Mouse (Mus musculus) embryonic facial prominence, embryonic 14.5 days (tissue): ENCODE measurements around the gene Zfp369. TPM values are rescaled to one million over a fixed set of nuclear protein-coding genes. Genes with fewer than 3 reads are reported as not detected.

Source experiments
- ATAC-seq: fragments of 200-750 bp; cut with Nextera tagmentation; 2 replicates; pipeline ENCODE4 v1.8.0; 2017; ENCODE audit warnings: low read depth, moderate number of reproducible peaks, moderate TSS enrichment
- DNase-seq: peaks from one replicate; pipeline ENCODE4 v3.0.0-alpha.2; 2015; ENCODE audit warnings: low spot score
- H3K27ac ChIP-seq: fragments of 300-500 bp; sonication (generic); replicated peaks from 2 replicates; pipeline ENCODE4 v1.5.1; 2014; ENCODE audit warnings: low read depth, mild to moderate bottlenecking, low read length, moderate library complexity
- H3K27me3 ChIP-seq: fragments of 300-500 bp; sonication (generic); replicated peaks from 2 replicates; pipeline ENCODE4 v1.6.1; 2014; ENCODE audit warnings: low read length; ENCODE audit not compliant: control insufficient read depth, insufficient read depth
- H3K36me3 ChIP-seq: fragments of 300-500 bp; sonication (generic); 2 replicates; pipeline ENCODE4 v1.6.1; 2014; ENCODE audit warnings: low read length, mixed read lengths; ENCODE audit not compliant: control insufficient read depth, insufficient read depth
- H3K4me1 ChIP-seq: fragments of 300-500 bp; sonication (generic); 2 replicates; pipeline ENCODE4 v1.6.1; 2014; ENCODE audit warnings: antibody characterized with exemption, low read length; ENCODE audit not compliant: control insufficient read depth, insufficient read depth
- H3K4me2 ChIP-seq: fragments of 300-500 bp; sonication (generic); 2 replicates; pipeline ENCODE4 v1.6.1; 2014; ENCODE audit warnings: low read depth, mild to moderate bottlenecking, low read length, moderate library complexity, mixed read lengths
- H3K4me3 ChIP-seq: fragments of 300-500 bp; sonication (generic); 2 replicates; pipeline ENCODE4 v1.5.1; 2014; ENCODE audit warnings: low read depth, mild to moderate bottlenecking, low read length
- H3K9ac ChIP-seq: fragments of 300-500 bp; sonication (generic); 2 replicates; pipeline ENCODE4 v1.6.1; 2014; ENCODE audit warnings: low read depth, mild to moderate bottlenecking, low read length, moderate library complexity, mixed read lengths
- H3K9me3 ChIP-seq: fragments of 300-500 bp; sonication (generic); 2 replicates; pipeline ENCODE4 v1.6.1; 2016; ENCODE audit warnings: low read length; ENCODE audit not compliant: control insufficient read depth
- WGBS: fragments of 180-500 bp; shearing (Covaris S2); extraction: QIAGEN DNeasy Blood & Tissue Kit; methylation state at CpG from one replicate; pipeline ENCODE4 v1.1.7; 2014; 5-methylcytosine and 5-hydroxymethylcytosine counted together
- polyA plus RNA-seq: library from polyadenylated mRNA; unstranded; fragments of >200 nt; fragmentation: Nextera tagmentation; extraction: Ambion mirVana; gene quantifications from 2 replicates; pipeline ENCODE4 v1.2.1, GENCODE M21; 2014

The Zfp369 gene
- polyA plus RNA-seq: 15.9 and 16.7 TPM in 2 replicates

DNA sequence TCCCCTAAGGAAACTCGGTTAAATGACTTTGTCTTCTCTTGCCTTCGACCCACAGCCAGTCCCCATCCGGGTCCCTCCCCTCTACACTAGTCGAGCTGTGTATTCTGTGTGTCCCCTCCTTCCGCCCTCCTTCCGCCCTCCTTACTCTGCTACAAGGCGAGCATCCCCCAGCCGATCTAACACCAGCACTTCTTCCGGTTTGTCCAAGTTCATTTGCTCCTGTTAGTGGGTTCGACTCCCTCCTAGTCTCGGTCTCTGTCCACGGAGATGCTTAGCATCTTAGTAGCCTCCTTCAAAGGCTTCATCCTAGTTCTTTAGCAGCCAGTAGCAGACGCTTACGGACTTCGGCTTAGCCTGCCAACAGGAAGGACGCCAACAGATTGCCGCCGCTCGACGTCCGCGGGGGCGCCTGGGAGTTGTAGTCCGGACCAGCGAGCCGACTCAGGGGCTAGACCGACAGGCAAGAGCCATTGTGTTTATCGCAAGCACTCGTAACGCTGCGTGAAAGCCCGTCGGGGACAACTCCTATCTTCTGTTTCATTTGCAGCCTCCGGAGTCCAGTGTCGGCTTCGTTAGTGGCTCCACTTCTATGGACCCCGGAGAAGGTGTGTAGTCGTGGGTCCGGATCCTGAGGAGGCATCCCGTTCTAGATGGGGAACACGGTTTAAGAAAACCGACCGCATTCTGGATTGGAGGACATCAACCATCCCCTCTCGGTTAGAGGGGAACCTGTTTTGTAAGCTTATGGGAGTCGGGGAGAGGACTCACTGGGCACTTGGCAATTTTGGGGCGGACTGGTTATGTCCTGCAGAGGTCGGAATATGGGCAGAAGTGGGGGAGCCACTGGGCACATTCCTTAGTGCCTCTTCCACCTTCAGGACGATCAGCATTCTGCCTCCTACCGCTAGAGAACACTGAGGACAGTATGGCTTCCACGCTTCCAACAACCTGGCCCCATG is at the start of gene Zfp369:
TSS of gene Zfp369 (plus strand) at position 432 of the 959 bp plus-strand sequence.
- H3K9ac ChIP-seq: peak within 1 kb of the TSS; percentile 74
- ATAC-seq: peak; percentile 99
- H3K36me3 ChIP-seq: peaks cover 13% of the 10 kb centered on the region
- DNase-seq: peak; percentile 98
- H3K9me3 ChIP-seq: peaks cover 44% of the 10 kb centered on the region
- H3K4me2 ChIP-seq: peak within 1 kb of the TSS; percentile 52
- H3K4me3 ChIP-seq: peak within 1 kb of the TSS; percentile 63
- under 1% methylated on average over 50 of the region's 50 CpGs for WGBS
- peaks cover 5% of the 10 kb centered on the region; the same call in 1 of the 2 replicates for H3K4me1 ChIP-seq
- H3K27ac ChIP-seq: peak within 1 kb of the TSS; percentile 84
- no peaks in the 10 kb centered on the region for H3K27me3 ChIP-seq

DNA sequence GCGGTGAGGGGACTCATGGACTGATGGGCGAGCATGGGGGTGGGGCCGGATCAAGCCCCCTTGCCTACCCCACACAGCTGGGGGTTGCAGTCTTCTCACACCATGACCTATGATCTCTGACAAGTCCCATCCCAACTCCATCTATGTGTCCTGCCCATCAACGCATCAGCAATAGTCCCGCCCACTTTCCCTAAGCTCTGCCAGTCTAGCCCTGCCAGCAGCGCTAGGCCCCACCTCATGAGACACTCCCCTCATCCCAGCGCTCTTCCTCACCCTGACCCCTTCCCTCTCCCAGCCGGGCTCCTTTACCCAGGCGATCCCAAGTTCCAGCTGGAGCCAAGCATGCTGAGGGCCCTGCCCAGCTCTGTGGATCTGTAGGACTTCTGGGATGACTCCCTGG is 41.4 kb upstream of the Zfp369 start:
- H3K27me3 ChIP-seq: no peaks in the 10 kb centered on the region
- 69% methylated on average over 7 of the region's 9 CpGs for WGBS
- 0 out of 2 replicates have a peak, but pooled peaks cover 11% of the 10 kb centered on the region for H3K9me3 ChIP-seq
- H3K4me1 ChIP-seq: peaks cover 2% of the 10 kb centered on the region; the same call in 1 of the 2 replicates
- no peaks in the 10 kb centered on the region for H3K36me3 ChIP-seq
- no peak overlapping the region for H3K4me2 ChIP-seq
- no peak for DNase-seq
- H3K27ac ChIP-seq: no peak overlapping the region
- H3K4me3 ChIP-seq: no peak overlapping the region
- no peak overlapping the region for H3K9ac ChIP-seq
- no peak for ATAC-seq

DNA sequence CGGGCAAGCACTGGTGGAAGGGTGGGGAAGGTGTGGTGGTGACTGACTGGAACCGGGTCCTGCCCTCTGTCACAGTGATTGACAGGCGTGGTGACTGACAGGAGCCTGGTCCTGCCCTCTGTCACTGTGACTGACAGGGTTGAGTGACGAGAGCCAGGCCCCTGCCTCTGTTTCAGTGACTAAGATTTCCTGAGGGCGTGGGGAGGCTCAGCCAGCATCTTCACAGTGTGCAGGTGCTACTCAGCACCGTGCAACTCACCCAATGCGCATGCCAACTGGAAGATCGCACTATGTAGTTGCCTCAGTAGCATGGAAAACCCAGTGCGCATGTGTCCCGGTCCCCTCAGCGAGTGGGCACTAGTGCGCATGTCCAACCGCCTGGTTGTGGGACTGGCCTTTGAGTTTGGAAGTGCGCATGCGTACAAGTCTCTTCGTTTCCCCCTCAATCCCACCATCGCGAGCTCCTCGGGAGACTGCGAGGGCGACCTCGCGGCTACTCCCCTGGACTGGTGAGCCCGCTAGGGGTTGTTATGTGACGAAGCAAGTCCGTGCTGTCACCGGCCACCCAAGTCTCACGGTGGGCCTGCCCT is 38.0 kb upstream of the Zfp369 start:
- Histone ChIP-seq H3K36me3 (0 out of 2 replicates have a peak, but pooled peaks cover 11% of the 10 kb centered on the region), H3K27me3 (no peaks in the 10 kb centered on the region), H3K4me1 (peaks cover 5% of the 10 kb centered on the region; the same call in 1 of the 2 replicates), H3K4me3 (peak overlapping the region; percentile 82), H3K9ac (peak overlapping the region; percentile 79), H3K9me3 (peaks cover 36% of the 10 kb centered on the region), H3K4me2 (peak overlapping the region; percentile 99), H3K27ac (peak overlapping the region; percentile 93)
- DNase-seq: peak; percentile 98
- under 1% methylated on average over 19 of the region's 28 CpGs for WGBS
- peak; percentile 95 for ATAC-seq

DNA sequence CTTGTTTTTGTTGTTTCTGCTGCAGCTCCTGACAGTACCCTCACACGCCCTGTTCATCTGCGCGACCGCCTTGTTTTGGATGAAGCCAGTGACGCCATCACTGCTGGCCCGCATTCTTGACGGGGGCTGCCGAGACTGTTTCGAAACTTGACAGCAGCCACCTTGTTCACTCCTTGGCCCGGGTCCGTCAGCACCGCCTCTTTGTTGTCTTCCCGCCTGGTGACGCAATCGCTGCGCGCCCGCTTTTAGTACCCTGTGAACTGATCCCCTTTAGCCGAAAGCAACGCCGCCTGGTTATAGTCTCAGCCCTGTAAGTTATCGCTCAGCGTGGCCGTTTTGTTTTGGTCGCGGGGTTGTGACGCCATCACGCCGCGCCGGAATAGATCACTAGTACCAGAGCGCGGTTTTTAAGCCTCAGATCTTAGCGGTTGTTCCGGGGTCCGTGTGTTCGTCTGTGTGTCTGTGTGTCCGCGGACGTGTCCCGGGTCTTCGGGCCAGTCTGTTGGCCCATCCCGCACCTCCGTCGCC is 37.5 kb upstream of the Zfp369 start:
- H3K4me2 ChIP-seq: peak overlapping the region; percentile 99
- H3K27me3 ChIP-seq: no peaks in the 10 kb centered on the region
- ATAC-seq (peak; percentile 90), DNase-seq (peak; percentile 96)
- 0 out of 2 replicates have a peak, but pooled peaks cover 11% of the 10 kb centered on the region for H3K36me3 ChIP-seq
- peaks cover 5% of the 10 kb centered on the region; the same call in 1 of the 2 replicates for H3K4me1 ChIP-seq
- WGBS: under 1% methylated on average over 44 of the region's 45 CpGs
- H3K9ac ChIP-seq: peak overlapping the region; percentile 79
- H3K27ac ChIP-seq: peak overlapping the region; percentile 93
- H3K9me3 ChIP-seq: peaks cover 42% of the 10 kb centered on the region
- H3K4me3 ChIP-seq: peak overlapping the region; percentile 82

DNA sequence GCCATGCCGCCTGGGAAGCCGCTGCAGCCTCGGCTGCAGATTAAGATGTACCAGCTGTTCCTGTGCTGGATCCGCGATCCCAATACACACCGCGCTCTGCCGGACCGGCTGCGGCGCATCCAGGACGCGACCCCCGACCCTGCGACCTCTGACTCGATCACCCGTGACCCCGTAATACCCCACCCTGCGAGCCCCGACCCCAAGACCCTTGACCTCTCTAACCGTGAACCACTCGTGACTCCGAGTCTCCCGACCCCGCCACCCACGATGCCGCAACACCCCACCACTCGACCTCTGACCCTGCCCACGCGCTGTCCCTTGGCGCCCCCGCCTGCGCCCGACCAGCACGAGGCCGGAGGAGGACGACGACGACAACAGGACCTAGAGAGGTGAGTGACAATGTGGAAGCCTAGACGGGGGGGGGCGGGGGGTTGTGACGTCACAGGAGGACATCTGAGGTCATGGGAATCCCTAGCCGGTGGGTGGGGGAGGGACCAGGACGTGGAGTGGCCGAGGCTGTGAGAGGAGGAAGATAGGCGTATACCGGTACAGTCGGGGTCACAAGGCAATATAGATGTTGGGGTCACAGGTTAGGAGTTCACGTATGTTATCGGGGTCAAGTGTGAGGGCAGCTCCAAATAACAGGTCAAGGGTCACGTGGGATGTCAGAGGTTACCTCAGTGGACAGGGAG is 36.8 kb upstream of the Zfp369 start:
- 4% methylated on average over 38 of the region's 51 CpGs for WGBS
- Histone ChIP-seq H3K27ac (peak overlapping the region; percentile 93), H3K9me3 (peaks cover 46% of the 10 kb centered on the region)

DNA sequence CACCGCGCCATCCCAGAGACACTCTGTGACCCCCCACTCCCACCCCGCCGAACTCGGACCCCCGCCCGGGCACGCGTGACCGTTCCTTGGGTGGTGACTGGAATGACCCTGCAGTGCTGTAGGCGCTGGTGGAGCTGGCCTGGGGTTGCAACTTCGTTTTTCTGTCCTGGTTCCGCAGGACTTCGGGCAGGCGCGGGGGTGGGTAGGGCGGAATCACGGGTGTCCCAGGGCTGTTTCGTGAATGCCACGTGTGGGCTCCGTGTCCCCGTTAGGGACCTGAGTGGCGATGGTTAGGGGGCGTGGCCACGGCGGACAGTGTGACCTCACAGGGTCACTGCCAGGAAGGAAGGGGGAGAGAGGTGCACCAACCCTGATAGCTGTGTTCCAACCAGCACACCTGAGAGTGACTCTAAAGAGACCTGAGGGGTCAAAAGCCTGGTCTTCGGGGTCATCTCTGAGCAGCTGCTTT is 36.3 kb upstream of the Zfp369 start:
- ATAC-seq (no peak), DNase-seq (no peak)
- Histone ChIP-seq H3K9ac (peak overlapping the region; percentile 79; the same call in 1 of the 2 replicates), H3K27me3 (no peaks in the 10 kb centered on the region), H3K4me1 (peaks cover 5% of the 10 kb centered on the region; the same call in 1 of the 2 replicates), H3K9me3 (peaks cover 46% of the 10 kb centered on the region), H3K36me3 (peaks cover 12% of the 10 kb centered on the region; the same call in 1 of the 2 replicates), H3K4me2 (peak overlapping the region; percentile 99), H3K27ac (no peak overlapping the region), H3K4me3 (peak overlapping the region; percentile 82)
- WGBS: 35% methylated on average over 20 of the region's 27 CpGs

More for the DNA sequence above, 36.8 kb upstream of the Zfp369 start:
- peak; percentile 2 for DNase-seq
- peak overlapping the region; percentile 79 for H3K9ac ChIP-seq
- no peaks in the 10 kb centered on the region for H3K27me3 ChIP-seq
- H3K4me2 ChIP-seq: peak overlapping the region; percentile 99
- H3K4me1 ChIP-seq: peaks cover 5% of the 10 kb centered on the region; the same call in 1 of the 2 replicates
- peak; percentile 8 for ATAC-seq
- 0 out of 2 replicates have a peak, but pooled peaks cover 11% of the 10 kb centered on the region for H3K36me3 ChIP-seq
- H3K4me3 ChIP-seq: peak overlapping the region; percentile 82

DNA sequence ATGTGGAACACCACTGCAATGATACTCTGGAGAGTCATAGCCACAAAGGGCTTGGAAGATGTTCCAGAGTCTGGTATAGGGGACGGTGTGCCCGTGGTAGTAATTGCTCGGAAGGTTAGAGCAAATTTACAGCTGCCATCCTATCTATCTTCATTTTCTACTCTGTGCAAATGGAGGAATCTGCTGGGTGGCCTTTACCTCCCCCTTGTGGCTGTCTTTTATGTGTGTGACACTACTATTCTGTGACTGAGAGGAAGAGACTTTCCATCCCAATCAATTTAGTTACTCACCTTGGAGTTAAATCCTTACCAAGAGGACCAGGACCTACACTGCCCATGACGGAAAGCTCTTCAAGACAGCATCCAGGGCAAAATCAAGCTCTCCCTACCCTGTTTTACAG is 35.3 kb upstream of the Zfp369 start:
- 93% methylated on average over 4 of the region's 4 CpGs for WGBS
- Histone ChIP-seq H3K36me3 (peaks cover 20% of the 10 kb centered on the region), H3K9me3 (peaks cover 52% of the 10 kb centered on the region), H3K4me1 (peaks cover 5% of the 10 kb centered on the region; the same call in 1 of the 2 replicates), H3K9ac (no peak overlapping the region), H3K27me3 (no peaks in the 10 kb centered on the region), H3K4me2 (no peak overlapping the region), H3K27ac (no peak overlapping the region), H3K4me3 (no peak overlapping the region)
- no peak for ATAC-seq
- DNase-seq: no peak
